Mouse (Mus musculus) neural tube, embryonic 15.5 days (tissue): ENCODE measurements around the gene Syngap1. TPM values are rescaled to one million over a fixed set of nuclear protein-coding genes. Genes with fewer than 3 reads are reported as not detected.
"Not testable (repeated sequence)": the region's sequence is repeated elsewhere in the genome, so short reads cannot be mapped to it uniquely, and the experiment has no call there.

ENCODE experiments used
- ATAC-seq: fragments of 200-750 bp; cut with Nextera tagmentation; 2 replicates; pipeline ENCODE4 v1.8.0; 2017; ENCODE audit warnings: mild to moderate bottlenecking, moderate TSS enrichment, moderate library complexity; ENCODE audit not compliant: low FRiP score
- H3K27ac ChIP-seq: fragments of 300-500 bp; sonication (generic); replicated peaks from 2 replicates; pipeline ENCODE4 v1.5.1; 2015; ENCODE audit warnings: mild to moderate bottlenecking, inconsistent platforms
- H3K27me3 ChIP-seq: fragments of 300-500 bp; sonication (generic); replicated peaks from 2 replicates; pipeline ENCODE4 v1.6.1; 2015; ENCODE audit warnings: inconsistent platforms
- H3K36me3 ChIP-seq: fragments of 300-500 bp; sonication (generic); 2 replicates; pipeline ENCODE4 v1.6.1; 2015; ENCODE audit warnings: inconsistent platforms
- H3K4me1 ChIP-seq: fragments of 300-500 bp; sonication (generic); 2 replicates; pipeline ENCODE4 v1.6.1; 2015; ENCODE audit warnings: inconsistent platforms
- H3K4me2 ChIP-seq: fragments of 300-500 bp; sonication (generic); 2 replicates; pipeline ENCODE4 v1.6.1; 2015; ENCODE audit warnings: inconsistent platforms, mild to moderate bottlenecking, moderate library complexity
- H3K4me3 ChIP-seq: fragments of 300-500 bp; sonication (generic); replicated peaks from 2 replicates; pipeline ENCODE4 v1.5.1; 2015; ENCODE audit warnings: mild to moderate bottlenecking, inconsistent platforms
- H3K9ac ChIP-seq: fragments of 300-500 bp; sonication (generic); replicated peaks from 2 replicates; pipeline ENCODE4 v1.6.1; 2015; ENCODE audit warnings: mild to moderate bottlenecking, inconsistent platforms
- H3K9me3 ChIP-seq: fragments of 300-500 bp; sonication (generic); replicated peaks from 2 replicates; pipeline ENCODE4 v1.6.1; 2016; ENCODE audit warnings: inconsistent platforms
- WGBS: fragments of 180-500 bp; shearing (Covaris S2); methylation state at CpG from one replicate; pipeline ENCODE4 v1.1.7; 2015; ENCODE audit warnings: mixed read lengths; 5-methylcytosine and 5-hydroxymethylcytosine counted together
- polyA plus RNA-seq: library from polyadenylated mRNA; unstranded; fragments of >200 nt; fragmentation: Nextera tagmentation; extraction: Ambion mirVana; gene quantifications from 2 replicates; pipeline ENCODE4 v1.2.1, GENCODE M21; 2015

The Syngap1 gene
- polyA plus RNA-seq, 1 experiment from 2014 or later: 3.7 TPM

GRCm38 (mm10) chr17:26975415-26975814 lies 34.4 kb downstream of the Syngap1 start:
- ATAC-seq: no peak
- Histone ChIP-seq H3K9me3 (no peaks in the 10 kb centered on the region), H3K4me1 (peaks cover 61% of the 10 kb centered on the region), H3K36me3 (peaks cover 50% of the 10 kb centered on the region), H3K4me3 (no peak overlapping the region), H3K27ac (no peak overlapping the region), H3K27me3 (no peaks in the 10 kb centered on the region), H3K4me2 (no peak overlapping the region), H3K9ac (no peak overlapping the region)

GRCm38 (mm10) chr17:26977354-26977753 lies 36.3 kb downstream of the Syngap1 start:
- 94% methylated on average over 6 of the region's 6 CpGs for WGBS
- Histone ChIP-seq H3K4me1 (peaks cover 44% of the 10 kb centered on the region), H3K36me3 (peaks cover 50% of the 10 kb centered on the region)
- not testable (repeated sequence) for H3K9ac ChIP-seq, H3K4me3 ChIP-seq, H3K27me3 ChIP-seq, ATAC-seq, H3K27ac ChIP-seq, H3K9me3 ChIP-seq, H3K4me2 ChIP-seq

GRCm38 (mm10) chr17:26979426-26979825 lies 38.4 kb downstream of the Syngap1 start:
- Histone ChIP-seq H3K4me1 (peaks cover 30% of the 10 kb centered on the region), H3K27ac (no peak overlapping the region), H3K36me3 (peaks cover 50% of the 10 kb centered on the region), H3K9me3 (no peaks in the 10 kb centered on the region), H3K4me3 (no peak overlapping the region), H3K9ac (no peak overlapping the region), H3K27me3 (no peaks in the 10 kb centered on the region), H3K4me2 (no peak overlapping the region)
- no peak for ATAC-seq
- WGBS: 85% methylated on average over 2 of the region's 2 CpGs

GRCm38 (mm10) chr17:26981050-26981449 lies 40.0 kb downstream of the Syngap1 start:
- 84% methylated on average over 2 of the region's 2 CpGs for WGBS
- H3K36me3 ChIP-seq: peaks cover 35% of the 10 kb centered on the region
- no peaks in the 10 kb centered on the region for H3K27me3 ChIP-seq
- no peak overlapping the region for H3K9ac ChIP-seq
- H3K9me3 ChIP-seq: no peaks in the 10 kb centered on the region
- H3K4me3 ChIP-seq: no peak overlapping the region
- H3K4me2 ChIP-seq: no peak overlapping the region
- no peak overlapping the region for H3K27ac ChIP-seq
- no peak for ATAC-seq
- H3K4me1 ChIP-seq: peaks cover 13% of the 10 kb centered on the region

- no peaks in the 10 kb centered on the region for H3K27me3 ChIP-seq
- no peak overlapping the region for H3K4me3 ChIP-seq
- no peak overlapping the region for H3K4me2 ChIP-seq
- H3K9ac ChIP-seq: no peak overlapping the region
- peaks cover 15% of the 10 kb centered on the region for H3K36me3 ChIP-seq
- WGBS: 95% methylated on average over 4 of the region's 4 CpGs
- no peaks in the 10 kb centered on the region for H3K9me3 ChIP-seq
- no peak for ATAC-seq
- H3K4me1 ChIP-seq: peaks cover 5% of the 10 kb centered on the region
- no peak overlapping the region for H3K27ac ChIP-seq
These were observed 42.3 kb downstream of the Syngap1 start for GRCm38 (mm10) chr17:26983382-26983781.

- no peaks in the 10 kb centered on the region for H3K4me1 ChIP-seq
- 74% methylated on average over 10 of the region's 10 CpGs for WGBS
- H3K9me3 ChIP-seq: no peaks in the 10 kb centered on the region
- no peak overlapping the region for H3K4me2 ChIP-seq
- peaks cover 3% of the 10 kb centered on the region for H3K36me3 ChIP-seq
- no peak overlapping the region for H3K9ac ChIP-seq
- no peak overlapping the region for H3K4me3 ChIP-seq
- H3K27ac ChIP-seq: no peak overlapping the region
- H3K27me3 ChIP-seq: no peaks in the 10 kb centered on the region
- ATAC-seq: no peak
These were observed 44.6 kb downstream of the Syngap1 start for GRCm38 (mm10) chr17:26985503-26986179.

- Histone ChIP-seq H3K9ac (no peak overlapping the region), H3K4me1 (peaks cover 3% of the 10 kb centered on the region; the same call in 1 of the 2 replicates), H3K9me3 (no peaks in the 10 kb centered on the region), H3K4me3 (no peak overlapping the region), H3K4me2 (no peak overlapping the region), H3K27ac (no peak overlapping the region), H3K27me3 (no peaks in the 10 kb centered on the region), H3K36me3 (no peaks in the 10 kb centered on the region; the same call in 1 of the 2 replicates)
- ATAC-seq: no peak
These were observed 49.5 kb downstream of the Syngap1 start for GRCm38 (mm10) chr17:26990521-26990920.

- H3K27ac ChIP-seq: no peak overlapping the region
- H3K4me1 ChIP-seq: peaks cover 3% of the 10 kb centered on the region; the same call in 1 of the 2 replicates
- no peak overlapping the region for H3K9ac ChIP-seq
- 81% methylated on average over 14 of the region's 14 CpGs for WGBS
- no peak overlapping the region for H3K4me3 ChIP-seq
- ATAC-seq: no peak
- no peaks in the 10 kb centered on the region for H3K36me3 ChIP-seq
- no peaks in the 10 kb centered on the region for H3K9me3 ChIP-seq
- no peak overlapping the region for H3K4me2 ChIP-seq
- H3K27me3 ChIP-seq: no peaks in the 10 kb centered on the region
These were observed 53.4 kb downstream of the Syngap1 start for GRCm38 (mm10) chr17:26994410-26994809.

- H3K9ac ChIP-seq: no peak overlapping the region
- 85% methylated on average over 6 of the region's 6 CpGs for WGBS
- H3K27ac ChIP-seq: no peak overlapping the region
- no peak overlapping the region for H3K4me3 ChIP-seq
- no peaks in the 10 kb centered on the region for H3K36me3 ChIP-seq
- no peaks in the 10 kb centered on the region for H3K9me3 ChIP-seq
- H3K27me3 ChIP-seq: no peaks in the 10 kb centered on the region
- H3K4me1 ChIP-seq: peaks cover 6% of the 10 kb centered on the region; the same call in 1 of the 2 replicates
- no peak overlapping the region for H3K4me2 ChIP-seq
- no peak for ATAC-seq
These were observed 54.0 kb downstream of the Syngap1 start for GRCm38 (mm10) chr17:26995006-26995405.

GRCm38 (mm10) chr17:26995562-26995961 lies 54.5 kb downstream of the Syngap1 start:
- H3K27me3 ChIP-seq: no peaks in the 10 kb centered on the region
- no peaks in the 10 kb centered on the region for H3K36me3 ChIP-seq
- 83% methylated on average over 8 of the region's 8 CpGs for WGBS
- no peaks in the 10 kb centered on the region for H3K9me3 ChIP-seq
- H3K4me1 ChIP-seq: peaks cover 12% of the 10 kb centered on the region
- no peak overlapping the region for H3K27ac ChIP-seq
- H3K4me3 ChIP-seq: no peak overlapping the region
- ATAC-seq: no peak
- H3K4me2 ChIP-seq: no peak overlapping the region
- no peak overlapping the region for H3K9ac ChIP-seq

- Histone ChIP-seq H3K9me3 (no peaks in the 10 kb centered on the region), H3K36me3 (no peaks in the 10 kb centered on the region), H3K27me3 (no peaks in the 10 kb centered on the region), H3K4me2 (no peak overlapping the region), H3K4me3 (no peak overlapping the region), H3K9ac (no peak overlapping the region), H3K4me1 (peaks cover 12% of the 10 kb centered on the region), H3K27ac (no peak overlapping the region)
- no peak for ATAC-seq
- 82% methylated on average over 4 of the region's 4 CpGs for WGBS
These were observed 56.6 kb downstream of the Syngap1 start for GRCm38 (mm10) chr17:26997661-26998060.

- Histone ChIP-seq H3K4me2 (no peak overlapping the region), H3K27ac (no peak overlapping the region), H3K4me3 (no peak overlapping the region), H3K9ac (no peak overlapping the region), H3K36me3 (no peaks in the 10 kb centered on the region), H3K27me3 (no peaks in the 10 kb centered on the region), H3K9me3 (no peaks in the 10 kb centered on the region), H3K4me1 (peaks cover 12% of the 10 kb centered on the region)
- ATAC-seq: no peak
- WGBS: 92% methylated on average over 15 of the region's 15 CpGs
These were observed 57.2 kb downstream of the Syngap1 start for GRCm38 (mm10) chr17:26998283-26998682.
